In genomic region chr10:117144071-117144470, GRCm38 (mm10) we compare ENCODE assay signal across 16 mouse cellular contexts. TPM values are rescaled to one million over a fixed set of nuclear protein-coding genes. Genes with fewer than 3 reads are reported as not detected.
A peak's percentile ranks its signal among the peaks of the same experiment; 100 is the strongest.
DNase-seq lines count a peak whose midpoint lies in the region; ATAC-seq lines count a peak whose summit lies in the region.
"Had no signal": no experiment of that assay in that cellular context is flagged by ENCODE, and none has a peak within 500 bp of the region (broad histone marks: within the 10 kb centered on the region; RNA-seq: fewer than 3 reads in every experiment).

No protein-coding gene starts in this region.

- H3K4me2 ChIP-seq in heart, embryonic 14.5 days (ENCODE audit: low read length), result peak overlapping the region; percentile 64
- H3K4me2 ChIP-seq in forebrain, embryonic 15.5 days (replicated peaks), result no peak overlapping the region
- H3K4me2 ChIP-seq: embryonic facial prominence, embryonic 12.5 days; limb, embryonic 12.5 days; midbrain, embryonic 13.5 days had no signal

- H3K27me3 ChIP-seq in heart, embryonic 14.5 days (ENCODE audit: control insufficient read depth, insufficient read depth, low read length), result no peaks in the 10 kb centered on the region
- H3K27me3 ChIP-seq in megakaryocyte, embryonic 14.5 days (replicated peaks), result no peaks in the 10 kb centered on the region
- no peaks in the 10 kb centered on the region for H3K27me3 ChIP-seq in limb, embryonic 10.5 days (ENCODE audit: low read depth, poor library complexity, severe bottlenecking)
- H3K27me3 ChIP-seq in forebrain, embryonic 15.5 days, result no peaks in the 10 kb centered on the region; the same call in 1 of the 2 replicates
- H3K27me3 ChIP-seq: embryonic facial prominence, embryonic 12.5 days; limb, embryonic 12.5 days had no signal

- 81% methylated on average over 4 of the region's 4 CpGs for WGBS in heart, embryonic 14.5 days
- WGBS in limb, embryonic 10.5 days, result 94% methylated on average over 4 of the region's 4 CpGs
- 94% methylated on average over 4 of the region's 4 CpGs for WGBS in forebrain, embryonic 15.5 days

- peaks cover 14 to 33% of the 10 kb centered on the region in 2 experiments for H3K4me1 ChIP-seq in heart, embryonic 14.5 days (ENCODE audit: control insufficient read depth in 2 of 2, insufficient read depth in 2 of 2, low read length in 2 of 2)
- peaks cover 72% of the 10 kb centered on the region for H3K4me1 ChIP-seq in megakaryocyte, embryonic 14.5 days
- peaks cover 37% of the 10 kb centered on the region for H3K4me1 ChIP-seq in limb, embryonic 10.5 days
- H3K4me1 ChIP-seq in forebrain, embryonic 15.5 days, result peaks cover 24% of the 10 kb centered on the region

- no peaks in the 10 kb centered on the region; the same call in 1 of the 2 replicates for H3K9me3 ChIP-seq in heart, embryonic 14.5 days (ENCODE audit: control insufficient read depth, low read length)
- no peaks in the 10 kb centered on the region for H3K9me3 ChIP-seq in megakaryocyte, embryonic 14.5 days
- H3K9me3 ChIP-seq in limb, embryonic 10.5 days (replicated peaks), result no peaks in the 10 kb centered on the region
- H3K9me3 ChIP-seq in forebrain, embryonic 15.5 days, result no peaks in the 10 kb centered on the region
- H3K9me3 ChIP-seq: embryonic facial prominence, embryonic 12.5 days; limb, embryonic 12.5 days; midbrain, embryonic 13.5 days had no signal

- no peaks in the 10 kb centered on the region for H3K36me3 ChIP-seq in heart, embryonic 14.5 days (ENCODE audit: control insufficient read depth, insufficient read depth, low read length)
- peaks cover 6% of the 10 kb centered on the region for H3K36me3 ChIP-seq in megakaryocyte, embryonic 14.5 days (replicated peaks; ENCODE audit: low read length)
- no peaks in the 10 kb centered on the region for H3K36me3 ChIP-seq in limb, embryonic 10.5 days
- H3K36me3 ChIP-seq in forebrain, embryonic 15.5 days, result no peaks in the 10 kb centered on the region
- H3K36me3 ChIP-seq: embryonic facial prominence, embryonic 12.5 days; limb, embryonic 12.5 days; midbrain, embryonic 13.5 days had no signal

- no peak overlapping the region for H3K4me3 ChIP-seq in heart, embryonic 14.5 days (ENCODE audit: control insufficient read depth in 1 of 2, insufficient read depth in 1 of 2, low read depth in 1 of 2, low read length in 2 of 2)
- peak overlapping the region; percentile 18 for H3K4me3 ChIP-seq in megakaryocyte, embryonic 14.5 days (replicated peaks)
- H3K4me3 ChIP-seq in limb, embryonic 10.5 days, result no peak overlapping the region
- H3K4me3 ChIP-seq in forebrain, embryonic 15.5 days, result no peak overlapping the region
- H3K4me3 ChIP-seq: embryonic facial prominence, embryonic 12.5 days; limb, embryonic 12.5 days; midbrain, embryonic 13.5 days had no signal

- ATAC-seq in heart, embryonic 14.5 days (ENCODE audit: insufficient number of reproducible peaks, insufficient read depth, low FRiP score, low read depth), result no peak
- no peak for ATAC-seq in megakaryocyte, adult 5-6 weeks (ENCODE audit: poor library complexity, severe bottlenecking)
- ATAC-seq in megakaryocyte progenitor cell, adult 5-6 weeks (replicated peaks; ENCODE audit: poor library complexity), result 0 out of 2 replicates have a peak, but pooled peaks have one; percentile 4
- no peak for ATAC-seq in forebrain, embryonic 15.5 days (replicated peaks)
- ATAC-seq: CD4-positive, CD25-positive, alpha-beta regulatory T cell, adult 4 months; midbrain, embryonic 13.5 days had no signal

- H3K9ac ChIP-seq in heart, embryonic 14.5 days (ENCODE audit: low read length), result no peak overlapping the region; the same call in 1 of the 2 replicates
- H3K9ac ChIP-seq in forebrain, embryonic 15.5 days (replicated peaks), result no peak overlapping the region
- H3K9ac ChIP-seq: embryonic facial prominence, embryonic 12.5 days; limb, embryonic 12.5 days; midbrain, embryonic 13.5 days had no signal

- peak overlapping the region; percentile 23 to 68; a peak in 2 of 4 replicates for H3K27ac ChIP-seq in heart, embryonic 14.5 days (replicated peaks in 1 of 2; ENCODE audit: control insufficient read depth in 1 of 2, insufficient read depth in 1 of 2, low read depth in 2 of 2, low read length in 2 of 2)
- no peak overlapping the region for H3K27ac ChIP-seq in limb, embryonic 10.5 days
- H3K27ac ChIP-seq in forebrain, embryonic 15.5 days (replicated peaks), result no peak overlapping the region
- H3K27ac ChIP-seq: embryonic facial prominence, embryonic 12.5 days; midbrain, embryonic 13.5 days had no signal

- no peak for DNase-seq in heart, adult 9 months (ENCODE audit: low spot score in 2 of 2)
- peak; percentile 15 for DNase-seq in limb, embryonic 10.5 days (ENCODE audit: low spot score)
- no peak for DNase-seq in embryo, embryonic 10.5 days (ENCODE audit: low spot score)
- DNase-seq: adrenal gland, postnatal 25 days; cerebellum, postnatal 25 days; kidney, adult 9 months; lung, postnatal 10 days had no signal

RNA-seq across cellular contexts. Expression of gene Frs2, which starts 4.3 kb away (rescaled TPM):
- 25.4 and 26.1 TPM in 2 replicates for polyA plus RNA-seq in heart, embryonic 14.5 days (2014; fragmentation: Nextera tagmentation; extraction: Ambion mirVana)
- 0.75 and 1.5 TPM in 2 replicates for polyA plus RNA-seq in megakaryocyte, embryonic 14.5 days (2012; ENCODE audit: insufficient read depth, low replicate concordance)
- total RNA-seq in megakaryocyte, adult 5-6 weeks (2015), result 22.9 and 25.0 TPM in 2 replicates
- 9.8 and 10.5 TPM in 2 replicates for total RNA-seq in megakaryocyte, adult 5-6 weeks (2017)
- polyA plus RNA-seq in limb, embryonic 10.5 days (2016; fragmentation: Nextera tagmentation; extraction: Ambion mirVana), result 18.0 and 20.0 TPM in 2 replicates
- 33.5 and 37.9 TPM in 2 replicates for total RNA-seq in megakaryocyte progenitor cell, adult 5-6 weeks (2015)
- 14.4 and 15.1 TPM in 2 replicates for total RNA-seq in megakaryocyte progenitor cell, adult 5-6 weeks (2017)
- polyA plus RNA-seq in forebrain, embryonic 15.5 days (2015; fragmentation: Nextera tagmentation; extraction: Ambion mirVana), result 20.0 and 23.7 TPM in 2 replicates

Comparison
In these comparisons a context has a peak if more than half of its experiments do, and no peak if none do; other contexts are left out.
1. H3K27ac ChIP-seq: peak in heart, embryonic 14.5 days (2 of 2); none in limb, embryonic 10.5 days (single experiment) and forebrain, embryonic 15.5 days (single experiment).